Mouse (Mus musculus): ENCODE data around the gene Hist1h3b.

Gene Hist1h3b

GRCm38 (mm10) chr13:23772561-23773313 lies 20.7 kb downstream of the Hist1h3b start:
- DNase-seq (ENCODE audit: low read depth, low spot score), result no peak

DNA sequence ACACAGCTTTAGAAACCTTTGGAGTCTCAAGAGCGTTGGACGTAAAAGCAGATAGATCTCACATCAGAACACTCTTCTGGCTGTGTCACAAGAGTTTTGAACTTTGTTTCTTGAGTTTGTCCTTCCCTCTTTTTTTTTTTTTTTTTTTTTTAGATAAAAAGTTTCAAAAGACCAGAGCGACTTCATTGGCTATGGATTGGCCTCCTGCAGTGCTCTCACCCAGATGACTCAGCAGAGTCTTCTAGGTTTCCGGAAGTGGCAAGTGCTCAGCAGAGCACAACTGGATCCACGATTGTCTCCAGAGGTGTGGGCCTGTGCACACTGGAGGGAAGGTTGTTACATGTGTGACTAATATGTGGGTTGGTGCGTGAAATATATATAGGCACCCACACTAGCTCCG lies 26.3 kb downstream of the Hist1h3b start:
- no peak for DNase-seq (ENCODE audit: low read depth, low spot score)

GRCm38 (mm10) chr13:23779025-23779424 lies 27.0 kb downstream of the Hist1h3b start:
- no peak for DNase-seq (ENCODE audit: low read depth, low spot score)

DNA sequence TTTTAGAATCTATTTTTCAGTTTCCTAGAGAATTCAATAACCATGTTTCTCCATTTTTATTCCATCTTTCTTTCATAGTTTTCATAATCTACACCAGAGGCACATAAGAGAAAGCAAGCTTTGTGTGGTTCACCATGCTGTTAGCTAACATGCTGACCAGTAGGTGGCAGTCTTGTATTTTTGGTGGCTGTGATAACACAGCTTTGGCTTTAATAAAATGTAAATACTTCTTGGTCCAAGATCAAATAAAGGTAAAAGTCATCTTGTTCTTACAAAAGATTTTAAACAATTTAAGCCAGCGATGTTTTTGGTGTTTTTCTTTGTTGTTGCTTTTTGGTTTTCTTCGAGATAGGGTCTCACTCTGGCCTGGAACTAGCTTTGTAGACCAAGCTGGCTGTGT lies 40.5 kb downstream of the Hist1h3b start:
- DNase-seq (ENCODE audit: low read depth, low spot score), result peak; percentile 59

DNA sequence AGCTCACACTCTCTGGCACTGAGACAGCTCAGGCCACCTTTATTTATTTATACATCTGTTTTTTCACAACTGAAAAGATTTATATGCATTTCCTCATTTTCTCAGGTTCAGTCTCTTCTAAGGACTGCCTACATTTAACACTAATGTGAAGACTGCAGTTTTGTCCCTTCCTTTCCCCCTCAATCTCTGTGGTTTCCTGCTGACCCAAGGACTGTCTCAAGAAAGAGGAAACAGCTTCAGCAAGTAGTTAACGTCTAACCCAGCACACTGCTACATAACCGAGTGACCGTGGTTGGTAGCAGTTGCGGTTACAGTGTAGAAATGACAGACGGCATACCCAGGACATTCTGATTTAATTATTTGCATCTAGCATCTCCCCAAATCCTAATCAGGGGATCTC lies 47.3 kb downstream of the Hist1h3b start:
- DNase-seq (ENCODE audit: low read depth, low spot score), result no peak
